Mouse (Mus musculus) T-helper 1 cell (primary cell): ENCODE measurements around the gene B430218F22Rik.

ENCODE experiments used
- in situ Hi-C: fragments of 300-600 bp; cut with MboI, MseI; formaldehyde crosslinking; loops from one replicate; pipeline ENCODE4 v1.15.1; 2025; ENCODE audit warnings: high pct_unique_total_duplicates

B430218F22Rik gene

GRCm38 (mm10) chr13:118386511-118387447 lies at the start of gene B430218F22Rik, which contains the start of gene Mrps30:
B430218F22Rik (plus strand) TSS chr13:118386630.
Mrps30 (minus strand) TSS chr13:118387252.
- in situ Hi-C loops, result loop anchor here (5.0 to 25.0 kb wide), 3 partner anchors 1098 to 1211 kb away; partner anchors contain the start of genes 3110070M22Rik, Emb, Gm17509 and Tmem267

- in situ Hi-C loops, result no loop called here
These were observed 36.2 kb upstream of the B430218F22Rik start for GRCm38 (mm10) chr13:118350257-118350656.

DNA sequence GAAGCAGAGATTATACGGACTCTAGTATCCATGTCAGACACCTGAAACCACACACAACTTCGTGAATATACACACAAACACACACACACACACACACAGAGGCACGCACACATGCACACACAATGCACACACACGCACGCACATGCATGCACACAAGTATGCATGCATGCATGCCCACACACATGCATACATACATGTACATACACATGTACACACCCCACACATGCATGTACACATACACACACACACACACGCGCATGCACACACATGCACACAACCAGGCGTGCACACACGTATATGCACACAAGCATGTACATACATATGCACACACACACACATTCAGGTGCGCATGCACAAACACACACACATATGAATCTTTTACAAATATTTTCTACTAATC lies 35.6 kb upstream of the B430218F22Rik start:
- in situ Hi-C loops, result no loop called here

- in situ Hi-C loops, result no loop called here
These were observed 23.1 kb upstream of the B430218F22Rik start for GRCm38 (mm10) chr13:118363342-118363741.

DNA sequence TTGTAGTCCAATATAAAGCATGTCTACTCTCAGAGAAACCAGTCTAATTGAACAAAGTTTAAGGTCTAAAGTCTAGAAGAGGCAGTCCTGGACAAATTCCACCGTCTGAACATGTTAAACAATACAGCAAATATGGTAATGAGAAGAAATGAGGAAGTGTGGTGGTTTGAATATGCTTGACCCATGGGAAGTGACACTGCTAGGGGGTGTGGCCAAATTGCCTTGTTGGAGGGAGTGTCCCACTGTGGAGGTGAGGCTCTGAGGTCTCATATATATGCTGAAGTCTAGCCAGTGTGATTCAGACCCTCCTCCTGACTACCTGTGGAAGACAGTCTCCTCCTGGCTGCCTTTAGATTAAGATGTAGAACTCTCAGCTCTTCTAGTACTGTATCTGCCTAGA lies 20.7 kb upstream of the B430218F22Rik start:
- in situ Hi-C loops, result no loop called here

DNA sequence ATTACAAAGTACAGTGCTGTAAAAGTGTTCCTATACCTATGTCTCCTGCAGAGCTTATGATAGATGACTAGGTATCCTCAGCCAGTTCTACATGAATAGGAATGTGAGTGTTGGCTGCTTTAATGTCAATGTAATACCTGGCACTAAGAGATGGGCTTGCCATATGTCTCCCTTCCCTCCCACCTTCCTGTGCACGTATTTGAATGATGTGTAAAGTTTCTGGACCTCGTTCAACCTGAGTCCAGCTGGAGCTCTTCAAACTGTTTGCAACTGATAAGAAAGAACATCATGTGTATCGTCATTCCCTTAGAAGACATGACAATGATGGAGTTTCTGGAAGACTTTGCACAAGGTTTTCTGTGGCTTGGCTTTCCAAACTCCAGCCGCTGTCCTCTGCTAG lies 13.6 kb upstream of the B430218F22Rik start:
- in situ Hi-C loops, result no loop called here

DNA sequence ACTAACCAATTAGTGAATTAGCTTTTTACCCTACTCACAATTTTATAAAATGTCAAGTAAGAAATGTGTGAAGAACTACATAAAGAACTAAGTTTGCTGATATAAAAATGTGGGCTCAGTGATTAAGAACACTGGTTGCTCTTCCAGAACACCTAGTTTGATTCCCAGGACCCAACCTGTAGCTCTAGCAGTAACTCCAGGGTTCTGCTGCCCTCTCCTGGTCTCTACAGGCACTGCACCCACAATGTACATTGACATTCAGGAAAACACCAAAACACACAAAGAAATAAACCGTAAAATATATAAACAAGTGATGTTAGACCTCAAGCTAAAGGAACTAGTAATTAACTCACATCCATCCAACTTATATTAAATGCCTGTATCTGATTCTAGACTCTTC lies 7.3 kb upstream of the B430218F22Rik start:
- in situ Hi-C loops, result loop anchor here (25.0 kb wide), 1 partner anchor 1167 kb away; the partner anchor contains the start of genes Emb and Gm17509

DNA sequence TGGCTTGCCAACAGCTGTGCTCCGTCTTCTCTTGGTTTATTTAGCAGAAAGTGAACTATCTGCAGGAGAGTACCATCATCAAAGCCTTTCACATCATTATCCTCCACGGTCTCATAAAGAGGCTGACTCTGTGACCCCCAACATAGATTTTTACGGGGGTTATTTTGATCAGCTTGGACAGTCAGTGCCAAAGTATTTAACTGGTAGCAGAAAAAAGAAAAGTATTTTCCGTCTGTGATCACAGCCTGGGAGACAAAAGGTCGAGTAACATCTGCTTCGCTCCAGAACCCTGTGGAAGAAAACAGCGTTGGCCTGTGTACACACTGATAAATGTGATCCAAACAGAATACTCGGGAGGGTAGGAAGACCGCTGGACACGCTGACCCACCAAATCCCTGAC lies 6.0 kb upstream of the B430218F22Rik start:
- in situ Hi-C loops, result loop anchor here (10.0 to 25.0 kb wide), 2 partner anchors 1104 to 1168 kb away; partner anchors contain the start of genes 3110070M22Rik, Emb, Gm17509 and Tmem267

DNA sequence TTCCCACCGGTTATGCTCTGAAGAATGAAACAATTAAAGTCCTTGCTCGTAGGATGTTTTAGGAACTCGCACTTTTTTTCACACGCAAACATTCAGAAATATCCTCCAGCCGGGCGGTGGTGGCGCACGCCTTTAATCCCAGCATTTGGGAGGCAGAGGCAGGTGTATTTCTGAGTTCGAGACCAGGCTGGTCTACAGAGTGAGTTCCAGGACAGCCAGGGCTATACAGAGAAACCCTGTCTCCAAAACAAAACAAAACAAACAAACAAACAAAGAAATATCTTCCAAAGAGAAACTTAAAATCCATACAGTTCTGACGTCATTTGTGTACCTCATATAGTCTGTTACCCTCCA lies 995 bp downstream of the B430218F22Rik start:
- in situ Hi-C loops, result loop anchor here (5.0 to 25.0 kb wide), 3 partner anchors 1097 to 1210 kb away; partner anchors contain the start of genes 3110070M22Rik, Emb, Gm17509 and Tmem267

DNA sequence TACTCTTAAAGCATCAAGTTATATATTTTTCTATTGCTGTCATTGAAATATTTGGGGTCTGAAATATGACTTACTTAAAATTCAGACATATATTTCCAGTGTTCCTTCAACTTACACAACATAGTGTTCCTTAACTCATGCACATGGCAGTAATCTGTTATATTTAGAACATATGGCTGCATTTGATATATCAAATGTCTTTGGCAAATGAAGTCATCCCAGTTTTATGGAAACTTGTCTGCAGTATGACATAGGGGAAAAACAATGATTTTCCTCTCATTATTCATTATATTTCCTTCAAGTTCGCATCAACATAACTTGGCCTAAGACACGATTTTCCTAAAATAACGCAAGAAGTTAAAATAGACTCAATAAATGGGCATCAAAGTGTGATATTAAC lies 9.4 kb downstream of the B430218F22Rik start:
- in situ Hi-C loops, result loop anchor here (25.0 kb wide), 1 partner anchor 1184 kb away; the partner anchor contains the start of genes Emb and Gm17509

- in situ Hi-C loops, result loop anchor here (5.0 kb wide), 1 partner anchor 977 kb away; no protein-coding TSS in a partner anchor
These were observed 13.9 kb downstream of the B430218F22Rik start for GRCm38 (mm10) chr13:118400340-118400739.

DNA sequence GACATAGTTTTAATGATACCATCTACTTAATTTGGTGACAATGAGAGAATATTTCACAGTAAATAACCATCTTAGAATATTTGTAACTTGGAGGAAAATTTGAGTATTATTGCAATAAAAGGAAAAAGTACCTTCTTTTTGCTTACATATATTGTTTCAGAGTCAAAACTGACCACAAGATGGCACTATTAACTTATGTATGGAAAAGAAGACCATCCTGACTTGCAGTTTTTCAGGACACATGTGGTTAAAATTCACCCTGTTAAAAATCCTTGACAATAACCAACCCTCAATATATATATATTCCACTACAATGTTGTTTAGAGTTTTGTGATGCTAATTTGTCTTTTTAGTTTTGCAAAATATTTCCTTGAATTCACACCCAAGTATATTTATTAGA lies 17.1 kb downstream of the B430218F22Rik start:
- in situ Hi-C loops, result loop anchor here (5.0 kb wide), 1 partner anchor 974 kb away; no protein-coding TSS in a partner anchor

DNA sequence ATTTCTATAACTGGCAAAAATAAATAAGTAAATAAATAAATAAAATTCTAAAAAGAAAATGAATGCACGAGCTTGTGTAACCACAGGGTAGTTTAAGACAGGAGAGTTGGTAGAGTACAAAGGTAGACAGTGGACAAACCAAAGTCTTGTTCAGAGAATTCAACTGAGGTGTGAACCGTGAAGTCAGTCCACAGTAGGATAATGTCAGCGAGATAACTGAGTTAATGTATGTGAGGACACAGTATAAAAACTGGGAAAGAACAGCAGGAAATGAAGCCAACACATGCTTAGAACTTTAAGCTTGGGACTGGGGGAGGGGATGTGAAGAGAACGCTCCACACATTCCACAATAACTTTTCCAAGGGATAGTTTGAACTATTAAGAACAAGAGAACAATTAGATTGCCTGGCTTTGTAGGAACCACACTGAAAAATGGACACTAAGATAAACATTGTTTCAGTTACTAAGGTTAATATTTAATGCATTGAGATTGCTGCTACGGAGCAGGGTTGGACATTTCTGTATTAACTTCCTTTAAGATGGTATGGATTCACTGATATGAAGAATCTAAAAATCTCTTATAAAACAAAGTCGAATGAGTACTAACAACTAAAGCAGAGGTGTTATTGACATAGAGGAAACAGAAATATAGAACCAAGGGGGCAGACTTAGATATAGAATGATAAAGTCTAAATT lies 25.0 kb downstream of the B430218F22Rik start:
- in situ Hi-C loops, result loop anchor here (5.0 kb wide), 1 partner anchor 196 kb away; no protein-coding TSS in a partner anchor

DNA sequence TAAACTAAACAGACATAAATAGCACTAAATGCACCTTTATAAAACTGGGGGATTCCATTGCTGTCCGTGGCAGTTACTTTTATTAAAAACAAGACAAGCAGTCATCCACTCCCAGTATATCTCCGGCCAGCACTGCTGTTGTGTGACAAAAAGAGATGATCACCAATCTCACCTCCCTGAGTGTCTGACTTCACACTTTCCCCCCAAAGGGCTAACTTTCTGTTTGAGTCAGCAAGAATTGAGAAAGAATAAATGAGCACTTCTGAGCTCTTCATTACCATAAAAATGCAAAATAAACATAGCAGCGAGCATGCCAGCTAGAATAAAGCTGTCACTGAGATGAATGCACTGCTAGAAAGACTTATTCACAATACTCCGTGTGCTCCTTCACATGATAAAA lies 31.7 kb downstream of the B430218F22Rik start:
- in situ Hi-C loops, result no loop called here

DNA sequence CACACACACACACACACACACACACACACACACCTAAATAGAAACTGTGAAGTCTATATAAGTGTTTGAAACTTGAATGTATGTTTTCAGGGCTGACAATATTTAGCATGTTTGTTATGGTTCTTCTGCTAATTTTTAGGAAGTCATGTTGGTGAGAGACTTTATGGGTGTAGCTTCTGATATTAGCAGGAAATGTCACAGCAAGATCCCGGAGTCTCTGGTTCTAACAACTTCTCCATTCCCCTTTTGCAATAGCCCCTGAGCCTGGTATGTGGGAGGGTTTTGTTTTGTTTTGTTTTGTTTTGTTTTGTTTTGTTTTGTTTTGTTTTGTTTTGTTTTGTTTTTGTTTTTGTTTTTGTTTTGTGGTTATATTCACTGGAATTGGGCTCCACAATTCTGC lies 34.0 kb downstream of the B430218F22Rik start:
- in situ Hi-C loops, result no loop called here

DNA sequence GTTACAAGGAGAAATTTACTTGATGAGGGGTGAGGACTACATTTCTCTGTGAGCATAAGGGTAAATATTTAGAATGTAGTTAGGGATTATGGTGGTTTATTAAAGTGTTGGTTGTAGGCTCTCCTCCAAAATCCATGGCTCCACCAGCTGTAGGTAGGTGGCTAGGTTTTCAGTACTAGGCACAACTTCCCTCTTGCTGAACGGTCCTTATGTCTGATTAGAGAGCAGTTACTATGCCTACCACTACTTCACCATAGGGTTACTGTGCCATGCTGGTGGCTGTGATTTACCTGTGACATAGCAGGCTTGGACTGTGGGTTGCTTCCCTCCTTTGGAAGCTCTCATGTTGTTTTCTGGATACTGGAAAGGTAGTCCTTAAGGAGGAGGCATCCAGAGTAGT lies 34.4 kb downstream of the B430218F22Rik start:
- in situ Hi-C loops, result no loop called here
